Mouse (Mus musculus) spleen, adult 2 months (tissue): ENCODE measurements at regions not wholly inside any gene's neighbourhood (a gene's known extent, or its start where the extent isn't known, plus 50 kb on each side); places are given as distances from the start of the nearest gene placed in this dataset.

Experiments
- CTCF ChIP-seq: fragments of 200-500 bp; IDR thresholded peaks from 2 replicates; pipeline ENCODE4 v1.5.1; 2011; ENCODE audit warnings: mild to moderate bottlenecking, inconsistent platforms; ENCODE audit not compliant: insufficient read depth, insufficient read length, insufficient replicate concordance; ENCODE audit errors: extremely low read depth
- POLR2A ChIP-seq: fragments of 200-500 bp; IDR thresholded peaks from 2 replicates; pipeline ENCODE4 v1.6.1; 2011; ENCODE audit warnings: low read depth, low read length, inconsistent platforms

DNA sequence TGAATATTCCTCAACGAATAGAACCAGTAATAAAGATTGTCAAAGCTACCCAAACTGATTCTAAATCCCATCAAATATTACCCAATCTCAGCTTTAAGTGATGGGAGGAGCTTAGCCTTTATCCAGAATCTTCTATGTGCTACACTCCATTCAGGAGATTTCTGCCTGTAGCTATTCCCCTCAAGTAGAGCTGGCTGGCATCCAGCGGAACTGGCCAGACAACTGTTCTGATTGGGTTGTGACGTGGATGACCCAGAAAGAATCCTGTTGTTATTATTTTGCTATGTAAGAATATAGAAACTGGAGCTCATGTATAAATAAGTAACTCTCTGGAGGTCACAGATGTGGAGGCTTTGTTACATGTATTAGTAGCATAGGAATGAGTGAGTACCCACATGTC lies 176.8 kb upstream of the 4930412O13Rik start:
- TF ChIP-seq POLR2A = no peak
- TF ChIP-seq CTCF = no peak
